Mouse (Mus musculus) neural tube, embryonic 14.5 days (tissue): ENCODE measurements at regions not wholly inside any gene's neighbourhood (a gene's known extent, or its start where the extent isn't known, plus 50 kb on each side); places are given as distances from the start of the nearest gene placed in this dataset.

ENCODE experiments used
- ATAC-seq: fragments of 200-750 bp; cut with Nextera tagmentation; 2 replicates; pipeline ENCODE4 v1.8.0; 2017; ENCODE audit warnings: low read depth, mild to moderate bottlenecking, moderate TSS enrichment, moderate library complexity
- H3K27ac ChIP-seq: fragments of 300-500 bp; sonication (generic); 2 replicates; pipeline ENCODE4 v1.5.1; 2014; ENCODE audit warnings: low read depth, mild to moderate bottlenecking, control low read depth, low read length, moderate library complexity, mixed read lengths
- H3K27me3 ChIP-seq: fragments of 300-500 bp; sonication (generic); 2 replicates; pipeline ENCODE4 v1.6.1; 2014; ENCODE audit warnings: low read length; ENCODE audit not compliant: control insufficient read depth, insufficient read depth
- H3K36me3 ChIP-seq: fragments of 300-500 bp; sonication (generic); 2 replicates; pipeline ENCODE4 v1.6.1; 2014; ENCODE audit warnings: low read length, mixed read lengths; ENCODE audit not compliant: control insufficient read depth, insufficient read depth
- H3K4me1 ChIP-seq: fragments of 300-500 bp; sonication (generic); 2 replicates; pipeline ENCODE4 v1.6.1; 2014; ENCODE audit warnings: low read length; ENCODE audit not compliant: control insufficient read depth, insufficient read depth
- H3K4me2 ChIP-seq: fragments of 300-500 bp; sonication (generic); 2 replicates; pipeline ENCODE4 v1.6.1; 2014; ENCODE audit warnings: mild to moderate bottlenecking, low read depth, low read length, control low read depth
- H3K4me3 ChIP-seq: fragments of 300-500 bp; sonication (generic); 2 replicates; pipeline ENCODE4 v1.5.1; 2014; ENCODE audit warnings: low read depth, low read length, control low read depth, mixed read lengths
- H3K9ac ChIP-seq: fragments of 300-500 bp; sonication (generic); replicated peaks from 2 replicates; pipeline ENCODE4 v1.6.1; 2014; ENCODE audit warnings: low read depth, mild to moderate bottlenecking, control low read depth, low read length, mixed read lengths
- H3K9me3 ChIP-seq: fragments of 300-500 bp; sonication (generic); 2 replicates; pipeline ENCODE4 v1.6.1; 2016; ENCODE audit warnings: low read length; ENCODE audit not compliant: control insufficient read depth
- WGBS: fragments of 180-500 bp; shearing (Covaris S2); extraction: QIAGEN DNeasy Blood & Tissue Kit; methylation state at CpG from one replicate; pipeline ENCODE4 v1.1.7; 2014; 5-methylcytosine and 5-hydroxymethylcytosine counted together

- WGBS = 85% methylated on average over 11 of the region's 11 CpGs
- H3K27ac ChIP-seq = no peak overlapping the region
Observed at GRCm38 (mm10) chr12:79967491-79968255, 145.1 kb downstream of the Zfp36l1 start.

DNA sequence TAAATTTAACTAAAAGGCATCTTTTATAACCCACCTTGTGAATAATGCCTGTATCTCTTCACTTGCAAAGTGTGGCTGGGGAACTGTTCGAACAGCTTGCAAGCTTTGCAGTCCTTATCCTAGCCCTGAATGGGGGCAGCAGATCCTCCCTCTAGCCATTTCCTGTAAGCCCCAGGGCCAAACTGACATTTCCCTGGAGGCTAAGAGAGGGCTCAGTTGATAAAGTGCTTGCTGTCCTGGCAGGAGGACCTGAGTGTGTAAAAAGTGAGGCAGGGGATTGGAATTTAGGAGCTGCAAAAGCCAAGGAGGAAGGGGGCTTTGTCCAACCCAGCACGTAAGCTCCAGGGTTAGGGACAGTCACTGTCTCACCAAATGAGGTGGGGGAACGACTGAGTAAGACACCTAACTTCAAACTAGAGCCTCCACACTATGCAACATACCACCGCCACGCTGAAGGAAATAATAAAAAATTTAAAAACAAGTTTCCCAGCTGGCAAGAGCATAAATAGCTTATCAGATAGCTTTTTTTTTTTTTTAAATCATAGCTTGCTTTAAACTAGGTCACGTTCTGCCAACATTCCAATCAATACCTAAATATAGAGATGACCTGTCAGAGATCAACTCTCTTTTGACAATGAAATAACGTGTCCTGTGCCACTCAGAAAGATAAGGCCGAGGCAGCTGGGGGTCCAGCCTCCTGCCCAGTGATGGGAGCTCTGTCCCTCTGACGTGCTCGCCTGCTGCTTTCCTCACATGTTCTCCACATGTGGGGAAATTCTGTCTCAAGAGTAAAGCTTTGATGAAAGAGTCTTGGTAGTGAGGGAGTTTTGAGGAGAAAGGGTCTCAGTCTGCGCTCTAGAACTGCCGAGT, 146.0 kb downstream of the Zfp36l1 start:
- WGBS = 70% methylated on average over 12 of the region's 12 CpGs
- ATAC-seq = no peak
- no peak overlapping the region for H3K27ac ChIP-seq
- no peaks in the 10 kb centered on the region for H3K9me3 ChIP-seq
- H3K27me3 ChIP-seq = no peaks in the 10 kb centered on the region
- no peak overlapping the region for H3K4me2 ChIP-seq
- H3K4me3 ChIP-seq = no peak overlapping the region
- peaks cover 26% of the 10 kb centered on the region for H3K4me1 ChIP-seq
- H3K9ac ChIP-seq = no peak overlapping the region
- no peaks in the 10 kb centered on the region for H3K36me3 ChIP-seq

More at GRCm38 (mm10) chr12:79967491-79968255, 145.1 kb downstream of the Zfp36l1 start:
- ATAC-seq = no peak
- Histone ChIP-seq H3K9me3 (no peaks in the 10 kb centered on the region), H3K4me3 (no peak overlapping the region), H3K36me3 (no peaks in the 10 kb centered on the region), H3K4me1 (peaks cover 26% of the 10 kb centered on the region), H3K4me2 (no peak overlapping the region), H3K9ac (no peak overlapping the region), H3K27me3 (no peaks in the 10 kb centered on the region)

DNA sequence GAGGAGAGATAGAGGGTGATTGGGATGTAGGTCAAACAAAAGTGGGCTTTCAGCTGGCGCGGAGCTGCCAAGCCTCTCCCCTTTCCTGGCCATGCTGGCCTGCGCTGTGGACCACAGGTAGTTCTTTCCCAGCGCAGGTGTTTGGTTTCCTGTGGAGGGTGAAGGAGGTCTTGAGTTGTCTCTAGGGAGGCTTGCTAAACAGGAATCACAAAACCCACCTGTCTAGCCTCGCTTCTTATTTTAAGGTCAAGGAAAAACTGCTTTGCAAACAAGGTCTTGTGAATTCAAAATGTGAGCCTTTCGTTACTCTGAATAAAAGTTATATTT, 146.6 kb downstream of the Zfp36l1 start:
- no peak overlapping the region for H3K4me3 ChIP-seq
- 61% methylated on average over 6 of the region's 6 CpGs for WGBS
- no peak for ATAC-seq
- H3K36me3 ChIP-seq = no peaks in the 10 kb centered on the region
- peak overlapping the region; percentile 68 for H3K4me2 ChIP-seq
- H3K27ac ChIP-seq = no peak overlapping the region; the same call in 1 of the 2 replicates
- no peaks in the 10 kb centered on the region for H3K9me3 ChIP-seq
- peaks cover 23% of the 10 kb centered on the region for H3K4me1 ChIP-seq
- no peaks in the 10 kb centered on the region for H3K27me3 ChIP-seq
- H3K9ac ChIP-seq = peak overlapping the region; percentile 68

GRCm38 (mm10) chr12:79965471-79966288, 147.1 kb downstream of the Zfp36l1 start:
- Histone ChIP-seq H3K9ac (peak overlapping the region; percentile 68), H3K4me1 (peaks cover 18% of the 10 kb centered on the region)

GRCm38 (mm10) chr12:79963443-79964025, 149.3 kb downstream of the Zfp36l1 start:
- ATAC-seq = no peak
- Histone ChIP-seq H3K4me3 (no peak overlapping the region), H3K9me3 (no peaks in the 10 kb centered on the region), H3K27me3 (no peaks in the 10 kb centered on the region), H3K9ac (no peak overlapping the region), H3K27ac (no peak overlapping the region), H3K4me1 (peaks cover 8% of the 10 kb centered on the region), H3K36me3 (no peaks in the 10 kb centered on the region), H3K4me2 (no peak overlapping the region)
- 64% methylated on average over 9 of the region's 9 CpGs for WGBS

More at GRCm38 (mm10) chr12:79965471-79966288, 147.1 kb downstream of the Zfp36l1 start:
- Histone ChIP-seq H3K36me3 (no peaks in the 10 kb centered on the region), H3K27me3 (no peaks in the 10 kb centered on the region), H3K4me2 (peak overlapping the region; percentile 68), H3K27ac (peak overlapping the region; percentile 60; the same call in 1 of the 2 replicates), H3K4me3 (peak overlapping the region; percentile 34), H3K9me3 (no peaks in the 10 kb centered on the region)
- 5% methylated on average over 46 of the region's 46 CpGs for WGBS
- peak; percentile 83 for ATAC-seq

- H3K9ac ChIP-seq = no peak overlapping the region
- 97% methylated on average over 11 of the region's 11 CpGs for WGBS
- no peak for ATAC-seq
Observed at GRCm38 (mm10) chr12:79962649-79963236, 150.1 kb downstream of the Zfp36l1 start.

DNA sequence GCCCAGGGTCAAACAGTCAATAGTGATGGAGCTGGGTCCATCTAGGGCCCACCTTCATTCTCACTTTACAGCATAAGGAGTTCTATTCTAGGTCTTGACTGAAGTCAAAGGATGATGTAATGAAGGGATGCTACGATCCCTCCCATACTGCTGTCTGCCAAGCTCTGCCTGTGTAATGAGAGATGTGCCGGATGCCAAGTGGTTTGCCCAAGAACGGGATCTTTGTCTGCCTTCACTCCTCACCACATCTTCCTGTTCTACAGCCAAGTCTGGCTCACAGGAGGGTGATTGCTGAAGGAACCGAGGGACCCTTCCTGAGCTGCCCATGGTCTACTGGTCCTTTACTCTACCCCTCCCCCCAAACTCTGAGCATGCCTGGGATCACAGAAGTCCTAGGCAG, 150.9 kb downstream of the Zfp36l1 start:
- peaks cover 8% of the 10 kb centered on the region for H3K4me1 ChIP-seq
- no peak overlapping the region for H3K27ac ChIP-seq
- no peak overlapping the region for H3K4me2 ChIP-seq
- WGBS = 93% methylated on average over 4 of the region's 4 CpGs
- no peaks in the 10 kb centered on the region for H3K9me3 ChIP-seq
- H3K9ac ChIP-seq = no peak overlapping the region
- H3K27me3 ChIP-seq = no peaks in the 10 kb centered on the region
- H3K36me3 ChIP-seq = no peaks in the 10 kb centered on the region
- no peak for ATAC-seq
- no peak overlapping the region for H3K4me3 ChIP-seq

More at GRCm38 (mm10) chr12:79962649-79963236, 150.1 kb downstream of the Zfp36l1 start:
- H3K27me3 ChIP-seq = no peaks in the 10 kb centered on the region
- no peaks in the 10 kb centered on the region for H3K9me3 ChIP-seq
- no peak overlapping the region for H3K4me2 ChIP-seq
- no peak overlapping the region for H3K27ac ChIP-seq
- H3K4me3 ChIP-seq = no peak overlapping the region
- peaks cover 8% of the 10 kb centered on the region for H3K4me1 ChIP-seq
- no peaks in the 10 kb centered on the region for H3K36me3 ChIP-seq

DNA sequence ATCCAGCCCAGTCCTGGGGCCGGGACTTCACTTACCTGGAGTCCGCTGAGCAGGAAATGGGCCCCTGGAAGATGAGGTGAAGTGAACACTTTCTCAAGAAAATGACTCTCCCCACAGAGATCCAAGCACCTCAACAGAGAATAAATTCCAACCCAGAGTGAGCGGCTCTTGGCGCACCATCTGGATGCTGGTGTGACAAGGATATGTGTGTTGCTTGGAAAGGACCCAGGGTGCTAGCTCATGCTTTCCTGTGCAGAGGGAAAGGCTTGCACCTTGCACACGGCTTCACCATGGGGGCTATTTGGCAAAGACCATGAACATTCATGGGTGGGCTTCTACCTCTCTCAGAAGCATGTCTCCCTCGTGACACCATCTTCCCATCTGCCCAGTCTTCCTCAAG, 151.7 kb downstream of the Zfp36l1 start:
- Histone ChIP-seq H3K4me2 (no peak overlapping the region), H3K36me3 (no peaks in the 10 kb centered on the region), H3K9me3 (no peaks in the 10 kb centered on the region), H3K9ac (no peak overlapping the region), H3K4me1 (peaks cover 6% of the 10 kb centered on the region), H3K27ac (no peak overlapping the region), H3K4me3 (no peak overlapping the region), H3K27me3 (no peaks in the 10 kb centered on the region)
- 93% methylated on average over 6 of the region's 6 CpGs for WGBS
- no peak for ATAC-seq
